Mouse (Mus musculus) brain, adult 10 weeks (tissue): ENCODE measurements around the gene Prelid1. TPM values are rescaled to one million over a fixed set of nuclear protein-coding genes. Genes with fewer than 3 reads are reported as not detected.

ENCODE experiments used
- polyA plus RNA-seq: library from polyadenylated mRNA; stranded (reverse); fragments of 350-450 nt; fragmentation: Illumina TruSeq; extraction: RNeasy Lipid Tissue Mini Kit (QIAGEN cat#74804); gene quantifications from one replicate; pipeline ENCODE4 v1.2.3, GENCODE M21; 2015; ENCODE audit warnings: low read depth, low replicate concordance

The Prelid1 gene
- 144 TPM for polyA plus RNA-seq

DNA sequence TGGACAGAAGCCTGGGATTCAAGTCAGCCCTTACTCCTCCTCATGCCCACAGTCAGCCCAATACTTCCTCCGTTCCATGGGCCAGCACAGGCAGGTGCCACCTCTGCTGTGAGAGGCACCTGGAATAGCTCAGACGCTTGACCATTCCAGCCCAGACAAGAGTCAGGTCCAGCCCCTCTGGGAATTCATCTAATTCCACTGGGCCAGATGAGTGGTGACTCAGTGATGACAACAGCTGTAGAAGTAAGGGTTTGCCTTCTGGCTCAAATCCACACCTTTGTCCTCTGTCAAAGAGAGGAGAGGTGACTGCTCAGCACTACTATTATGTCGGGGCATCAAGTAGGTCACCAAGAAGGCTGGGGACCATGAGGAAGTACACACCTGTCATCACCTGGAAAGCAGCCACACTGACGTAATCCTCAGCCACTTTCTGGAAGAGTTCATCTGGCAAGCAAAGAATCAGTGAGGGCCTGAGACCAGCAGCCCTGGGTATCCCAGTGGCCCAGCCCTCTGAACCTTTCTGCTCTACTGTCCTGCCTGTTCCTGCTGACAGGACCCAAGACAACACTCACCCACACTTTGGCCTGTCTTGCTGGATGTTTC is at the start of gene Prelid1:
Gene Prelid1, plus strand, starts transcription at position 570 of the 603 bp plus-strand sequence.

DNA sequence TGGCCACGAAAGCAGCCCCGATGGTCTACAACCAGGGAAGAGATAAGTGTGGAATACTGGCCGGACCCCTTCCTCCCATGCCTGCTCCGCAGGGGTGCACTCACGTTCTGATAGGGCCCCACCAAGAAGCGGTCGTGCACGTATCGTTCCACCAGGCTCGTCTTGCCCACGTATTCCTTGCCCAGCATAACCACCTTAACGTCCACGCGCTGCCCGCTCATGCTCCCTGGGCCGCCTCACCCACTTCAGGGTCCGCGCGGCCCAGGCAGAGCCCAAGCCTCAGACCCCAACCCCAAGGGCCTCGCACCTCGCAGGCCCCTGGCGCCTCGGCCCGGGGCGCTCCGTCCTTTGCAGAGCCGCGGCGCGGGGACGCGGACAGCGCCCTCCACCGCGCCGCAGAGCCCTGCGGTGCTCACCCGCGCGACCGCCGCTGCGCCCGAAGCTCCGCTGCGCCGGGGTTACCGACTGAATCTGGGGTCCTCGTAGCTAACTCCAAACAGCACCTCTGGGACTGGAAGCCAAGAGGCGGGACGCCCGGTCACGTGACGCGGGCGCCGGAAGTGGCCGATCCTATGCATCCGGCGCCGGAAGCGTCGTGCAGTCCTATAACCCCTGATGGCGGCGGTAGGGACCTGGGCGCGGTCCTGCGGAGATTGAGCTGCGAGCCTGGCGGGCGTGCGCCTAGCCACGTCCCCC is 1.3 kb downstream of the Prelid1 start, which contains the start of gene Rab24:
Gene Rab24, minus strand, starts transcription at position 513 of the 696 bp plus-strand sequence.

DNA sequence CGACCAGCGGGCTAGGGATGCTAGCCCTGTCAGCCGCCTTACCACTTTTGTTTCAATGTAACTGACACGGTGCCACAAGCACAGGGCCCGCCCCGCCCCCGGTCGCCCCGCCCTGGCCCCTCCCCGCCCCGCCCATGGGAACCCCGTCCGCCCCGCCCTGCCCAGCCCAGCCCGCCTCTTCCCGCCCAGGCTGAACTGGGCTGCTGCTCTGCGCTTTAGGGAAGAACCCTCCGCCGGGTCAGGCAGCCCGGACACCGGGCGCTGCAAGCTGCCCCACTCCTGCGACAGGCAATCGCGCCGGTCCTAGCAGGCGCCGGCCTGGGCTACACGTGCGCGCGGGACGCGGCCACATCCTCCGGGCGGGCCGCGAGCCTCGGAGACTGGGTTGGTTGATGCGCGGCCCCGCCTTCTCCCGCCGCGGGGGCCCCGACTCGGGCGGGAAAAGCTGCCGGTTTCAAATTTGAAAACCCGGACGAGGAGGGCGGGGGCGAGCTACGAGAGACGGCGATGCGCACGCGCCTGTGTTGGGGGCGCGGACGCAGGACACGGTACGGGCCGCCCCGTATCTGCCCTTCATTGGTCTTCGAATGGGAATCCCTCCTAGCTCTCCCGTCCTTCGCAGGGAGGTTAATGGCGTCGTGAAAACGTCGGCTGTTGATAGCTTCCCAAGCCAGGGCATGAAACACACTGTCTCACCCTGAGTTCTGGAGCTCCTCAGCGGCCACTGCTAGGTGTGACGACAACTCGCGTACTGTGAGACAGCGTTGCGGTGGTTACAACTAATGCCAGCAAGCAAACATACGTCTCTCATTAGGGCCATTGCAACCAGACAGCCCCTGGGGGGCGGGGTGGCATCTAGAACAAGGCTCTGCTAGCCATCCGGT is 9.6 kb downstream of the Prelid1 start, which contains the start of gene Mxd3:
Gene Mxd3, minus strand, starts transcription at position 141 of the 884 bp plus-strand sequence.

GRCm38 (mm10) chr13:55362453-55363060 is 42.3 kb downstream of the Prelid1 start, which contains the start of gene Lman2:
Gene Lman2 (minus strand): TSS chr13:55362783.

DNA sequence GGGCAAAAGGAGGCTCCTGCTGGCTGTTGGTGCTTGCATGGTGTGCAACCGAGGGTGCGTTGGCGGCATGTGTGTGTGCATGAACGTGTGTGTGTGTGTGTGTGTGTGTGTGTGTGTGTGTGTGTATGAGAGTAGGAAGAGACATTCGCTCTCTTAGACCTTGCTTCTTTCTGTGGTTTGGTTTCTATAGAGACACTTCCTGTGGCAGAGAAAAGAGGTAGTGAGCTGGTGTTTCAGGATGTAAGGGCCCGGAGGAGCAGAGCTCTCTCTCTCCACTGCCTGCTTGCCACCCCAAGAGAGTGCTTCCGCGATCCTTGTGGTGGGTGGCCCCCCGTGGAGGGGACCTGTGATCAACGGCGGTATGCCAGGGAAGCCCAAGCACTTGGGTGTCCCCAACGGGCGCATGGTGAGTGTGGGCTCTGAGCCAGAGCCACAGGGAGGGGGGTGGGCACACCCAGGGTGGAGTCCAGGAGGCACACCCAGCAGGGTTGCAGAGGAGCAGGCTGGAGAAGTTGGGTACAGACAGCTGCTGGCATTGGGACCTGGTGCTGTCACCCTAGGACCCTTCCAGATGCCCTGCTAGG is 49.3 kb downstream of the Prelid1 start, which contains the start of gene Rgs14:
Gene Rgs14, plus strand, starts transcription at position 202 of the 584 bp plus-strand sequence.

Other genes with a start within 250 kb of the Prelid1 start
- 16.7 TPM for gene Uimc1, start 220.2 kb upstream of the Prelid1 start, polyA plus RNA-seq
- 33.8 TPM for gene Zfp346, start 215.2 kb upstream of the Prelid1 start, polyA plus RNA-seq
- not detected for gene Gm17617, start 187.0 kb upstream of the Prelid1 start, polyA plus RNA-seq
- 0.13 TPM for gene Fgfr4, start 167.9 kb upstream of the Prelid1 start, polyA plus RNA-seq
- gene Nsd1, start 110.7 kb upstream of the Prelid1 start, polyA plus RNA-seq: 31.5 TPM
- 98.9 TPM for gene Rab24, start 1.4 kb downstream of the Prelid1 start, polyA plus RNA-seq
- gene Mxd3, start 9.3 kb downstream of the Prelid1 start, polyA plus RNA-seq: 1.7 TPM
- 46.0 TPM for gene Lman2, start 42.3 kb downstream of the Prelid1 start, polyA plus RNA-seq
- 52.5 TPM for gene Rgs14, start 49.2 kb downstream of the Prelid1 start, polyA plus RNA-seq
- not detected for gene Slc34a1, start 77.7 kb downstream of the Prelid1 start, polyA plus RNA-seq
- not detected for gene Pfn3, start 94.7 kb downstream of the Prelid1 start, polyA plus RNA-seq
- gene F12, start 106.3 kb downstream of the Prelid1 start, polyA plus RNA-seq: 0.95 TPM
- 56.1 TPM for gene Grk6, start 124.6 kb downstream of the Prelid1 start, polyA plus RNA-seq
- gene Prr7, start 143.8 kb downstream of the Prelid1 start, polyA plus RNA-seq: 30.0 TPM
- gene Dbn1, start 167.6 kb downstream of the Prelid1 start, polyA plus RNA-seq: 189 TPM
- gene Pdlim7, start 193.2 kb downstream of the Prelid1 start, polyA plus RNA-seq: 92.5 TPM
- 8.0 TPM for gene Dok3, start 208.8 kb downstream of the Prelid1 start, polyA plus RNA-seq
- 43.8 TPM for gene Ddx41, start 216.2 kb downstream of the Prelid1 start, polyA plus RNA-seq